Mouse (Mus musculus) thymus, postnatal 14 days (tissue): ENCODE measurements around the gene Adgrg1.

ENCODE experiments used
- DNase-seq: peaks from one replicate; pipeline ENCODE4 v3.0.0; 2021

The Adgrg1 gene

GRCm38 (mm10) chr8:94974467-94975165 lies at the start of gene Adgrg1:
Adgrg1 (plus strand) TSS chr8:94974751.
- no peak for DNase-seq

- no peak for DNase-seq
These were observed 46.3 kb upstream of the Adgrg1 start for GRCm38 (mm10) chr8:94928227-94928626.

- no peak for DNase-seq
These were observed 40.6 kb upstream of the Adgrg1 start for GRCm38 (mm10) chr8:94933918-94934317.

DNA sequence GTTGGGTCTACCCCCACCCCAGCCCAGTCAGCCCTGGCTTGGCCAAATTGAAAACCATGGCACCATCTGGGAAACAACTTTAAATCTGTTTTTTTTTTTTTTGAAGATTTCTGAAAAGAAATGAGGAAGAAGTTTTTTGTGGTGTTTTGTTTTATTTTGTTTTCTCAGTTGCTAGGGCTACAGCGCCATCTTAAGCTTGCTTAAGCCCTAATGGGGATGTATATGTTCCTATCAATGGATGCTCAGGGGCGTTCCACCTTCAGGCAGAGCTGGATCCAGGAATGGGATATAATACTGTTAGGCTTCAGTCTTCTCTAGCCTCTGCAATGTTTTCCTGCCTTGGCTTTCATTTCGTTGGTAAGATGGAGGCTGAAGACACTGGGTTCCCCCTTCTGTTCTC lies 39.4 kb upstream of the Adgrg1 start:
- no peak for DNase-seq

GRCm38 (mm10) chr8:94942566-94942965 lies 32.0 kb upstream of the Adgrg1 start:
- peak; percentile 82 for DNase-seq

- no peak for DNase-seq
These were observed 29.4 kb upstream of the Adgrg1 start for GRCm38 (mm10) chr8:94945185-94945584.

DNA sequence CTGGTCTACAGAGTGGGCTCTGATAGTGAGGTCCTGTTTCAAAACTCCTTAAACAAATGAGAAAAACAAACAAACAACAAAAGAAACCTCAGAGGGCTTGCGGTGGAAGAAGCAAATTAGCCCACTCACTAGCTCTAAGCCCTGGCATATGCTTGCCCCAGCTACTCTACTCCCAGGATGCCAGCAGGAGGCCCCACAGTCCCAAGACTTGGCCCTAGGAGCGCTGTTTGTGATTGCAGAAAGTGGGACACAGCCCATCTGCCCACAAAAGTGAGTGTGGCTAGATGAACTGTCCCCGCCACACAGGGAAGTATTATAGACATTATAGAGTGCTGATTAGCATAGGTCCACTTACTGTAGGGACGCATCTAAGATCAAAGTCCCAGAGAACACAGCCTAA lies 26.1 kb upstream of the Adgrg1 start:
- DNase-seq: no peak

- DNase-seq: no peak
These were observed 25.5 kb upstream of the Adgrg1 start for GRCm38 (mm10) chr8:94949010-94949409.

DNA sequence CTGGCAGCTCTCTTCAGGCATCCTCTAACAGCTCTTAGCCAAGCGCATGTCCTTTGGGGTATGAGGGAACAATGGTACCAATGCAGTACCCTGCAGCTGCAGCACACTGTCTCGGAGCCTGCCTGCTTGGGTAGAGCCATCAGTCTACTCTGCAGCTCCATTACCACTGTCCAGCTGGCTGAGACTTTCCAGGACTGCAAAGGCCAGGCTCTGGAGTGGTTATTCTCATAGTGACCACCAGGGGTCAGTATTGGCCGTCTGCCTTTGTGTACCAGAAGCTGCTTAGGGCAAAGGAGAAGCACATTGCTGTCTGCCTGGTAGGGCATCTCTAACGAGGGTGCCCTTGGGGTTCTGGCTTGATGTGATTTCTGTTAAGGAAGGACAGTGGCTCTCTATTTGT lies 24.5 kb upstream of the Adgrg1 start:
- DNase-seq: peak; percentile 72

- no peak for DNase-seq
These were observed 24.1 kb upstream of the Adgrg1 start for GRCm38 (mm10) chr8:94950458-94950857.

DNA sequence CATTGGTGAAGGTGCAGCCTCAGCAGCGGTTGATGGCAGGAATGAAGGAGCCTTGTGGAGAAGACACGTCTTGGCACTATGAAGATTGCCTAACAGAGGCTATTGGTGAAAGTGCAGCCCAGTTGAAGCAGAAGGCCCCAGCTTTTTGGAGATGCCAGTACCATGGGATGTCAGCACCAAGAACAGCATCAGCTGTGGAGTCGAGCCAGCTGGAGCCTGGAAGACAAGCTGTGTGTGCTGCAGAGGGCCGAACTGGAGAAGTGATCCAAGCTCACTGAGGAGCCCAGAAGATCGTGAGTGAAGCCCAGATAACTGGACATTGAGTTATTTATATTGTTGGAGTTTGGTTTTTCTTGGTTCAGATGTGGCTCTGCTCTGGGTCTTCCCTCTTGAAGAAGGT lies 22.5 kb upstream of the Adgrg1 start:
- DNase-seq: no peak

DNA sequence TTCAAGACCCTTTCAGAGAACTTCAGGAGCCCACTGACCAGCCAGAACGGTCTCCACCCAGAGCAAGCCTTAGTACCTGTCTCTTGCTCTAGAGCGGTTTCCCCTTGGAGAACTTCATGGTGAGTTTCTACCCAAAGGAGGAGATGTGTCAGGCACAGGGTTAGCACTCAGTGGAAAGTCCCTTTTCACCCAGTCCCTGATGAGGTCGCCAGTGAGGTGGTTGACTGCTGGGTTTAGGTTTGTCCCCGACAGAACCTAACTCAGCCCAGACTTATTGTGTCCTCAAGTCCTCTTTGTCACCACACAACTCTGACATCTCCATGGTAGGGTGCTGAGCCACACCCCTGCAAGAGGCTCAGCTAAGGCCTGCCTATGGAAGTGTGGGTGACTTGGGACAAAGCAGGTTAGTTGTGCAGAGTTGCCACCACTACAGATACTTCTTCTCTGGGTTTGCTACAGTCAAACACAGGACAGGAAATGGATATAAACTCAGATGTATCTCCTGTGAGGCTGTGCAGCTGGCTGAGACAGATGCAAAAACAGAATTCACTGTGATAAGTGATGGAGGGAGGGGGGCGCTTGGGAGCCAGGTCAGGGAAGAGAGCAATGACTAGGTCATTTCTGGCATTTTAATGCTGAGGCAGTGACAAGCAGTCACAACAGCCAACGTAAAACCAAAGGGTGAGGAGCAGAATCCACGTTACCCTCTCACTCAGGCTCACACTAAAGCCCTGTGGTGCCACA lies 20.8 kb upstream of the Adgrg1 start:
- peak; percentile 39 for DNase-seq

GRCm38 (mm10) chr8:94954368-94954737 lies 20.2 kb upstream of the Adgrg1 start:
- no peak for DNase-seq

- peak; percentile 75 for DNase-seq
These were observed 19.4 kb upstream of the Adgrg1 start for GRCm38 (mm10) chr8:94954921-94955758.

- DNase-seq: peak; percentile 66
These were observed 18.4 kb upstream of the Adgrg1 start for GRCm38 (mm10) chr8:94956078-94956574.

DNA sequence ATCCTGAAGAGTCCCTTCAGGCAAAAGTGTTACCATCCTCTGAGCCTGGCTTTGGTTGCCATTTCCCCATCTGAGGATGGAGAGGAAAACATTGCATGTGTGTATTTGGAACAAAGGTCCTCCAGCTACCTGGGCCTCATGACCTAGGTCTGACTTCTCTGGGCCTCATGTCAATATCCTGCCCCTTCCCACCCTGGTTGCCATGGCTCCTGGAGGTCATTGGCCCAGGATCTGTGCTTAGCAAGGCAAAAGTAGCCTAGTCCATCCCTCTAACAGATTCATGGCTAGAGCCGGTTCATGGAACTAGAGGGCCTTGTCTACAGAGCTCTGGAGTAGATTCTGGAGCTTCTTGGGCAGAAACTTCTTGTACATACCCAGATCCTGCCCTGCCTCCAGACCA lies 12.3 kb upstream of the Adgrg1 start:
- no peak for DNase-seq

DNA sequence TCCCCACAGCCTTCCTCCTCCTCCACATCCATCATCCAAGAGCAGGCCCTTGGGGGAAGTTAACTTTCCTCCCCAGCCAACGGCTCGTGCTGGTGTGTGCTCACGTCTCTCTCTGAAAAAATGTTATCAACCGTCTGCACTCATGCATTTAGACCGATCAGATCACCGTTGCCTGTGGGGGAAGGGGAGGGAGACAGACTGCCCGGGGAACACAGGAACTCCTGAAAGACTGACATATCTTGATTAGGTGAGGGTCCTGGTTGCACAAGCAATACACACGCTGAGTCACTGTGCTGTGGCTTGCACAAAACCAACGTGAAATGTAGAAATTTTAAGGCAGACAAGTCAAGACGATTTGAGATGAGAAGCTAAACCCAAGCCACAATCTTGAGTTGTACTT lies 9.7 kb upstream of the Adgrg1 start:
- no peak for DNase-seq

DNA sequence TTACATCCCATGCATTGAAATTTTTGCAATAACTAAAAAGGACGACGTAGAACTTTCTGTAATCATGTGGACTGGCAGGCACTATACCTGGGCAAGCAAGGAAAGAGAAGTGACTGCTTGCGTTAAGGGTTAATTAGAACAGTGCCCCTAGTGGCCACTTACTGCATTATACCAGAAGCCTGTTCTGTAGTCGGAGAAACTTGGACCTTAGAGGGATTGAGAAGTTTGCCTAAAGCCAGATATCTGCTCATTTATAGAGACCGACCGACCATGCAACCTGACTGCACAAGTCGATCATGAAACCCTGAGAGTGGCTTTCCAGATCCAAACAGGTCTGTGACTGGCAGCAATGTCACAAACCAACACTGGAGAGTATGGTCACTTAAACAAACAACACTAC lies 8.0 kb upstream of the Adgrg1 start:
- peak; percentile 74 for DNase-seq

DNA sequence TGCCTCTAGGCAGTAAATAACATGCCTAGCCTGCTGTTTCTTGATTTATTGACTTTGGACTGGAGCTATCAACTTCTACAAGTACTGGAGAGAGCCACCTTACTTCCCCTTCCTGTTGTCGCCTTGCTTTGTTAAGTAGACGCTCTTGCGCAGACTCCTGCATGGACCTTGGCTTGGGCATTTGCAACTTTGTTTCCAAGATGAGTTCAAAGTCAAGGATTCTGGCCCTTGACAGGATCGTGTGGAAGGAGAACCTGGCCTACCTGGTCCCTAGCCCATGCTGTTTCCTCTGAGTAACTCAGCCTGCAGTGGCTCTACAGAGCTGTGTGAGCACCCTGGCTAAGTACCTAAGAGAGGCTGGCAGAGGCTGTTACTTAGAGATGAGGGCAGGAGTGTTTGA lies 7.5 kb upstream of the Adgrg1 start:
- DNase-seq: no peak

GRCm38 (mm10) chr8:94967554-94967953 lies 7.0 kb upstream of the Adgrg1 start:
- no peak for DNase-seq

- peak; percentile 73 for DNase-seq
These were observed 1.3 kb upstream of the Adgrg1 start for GRCm38 (mm10) chr8:94973270-94973669.

DNA sequence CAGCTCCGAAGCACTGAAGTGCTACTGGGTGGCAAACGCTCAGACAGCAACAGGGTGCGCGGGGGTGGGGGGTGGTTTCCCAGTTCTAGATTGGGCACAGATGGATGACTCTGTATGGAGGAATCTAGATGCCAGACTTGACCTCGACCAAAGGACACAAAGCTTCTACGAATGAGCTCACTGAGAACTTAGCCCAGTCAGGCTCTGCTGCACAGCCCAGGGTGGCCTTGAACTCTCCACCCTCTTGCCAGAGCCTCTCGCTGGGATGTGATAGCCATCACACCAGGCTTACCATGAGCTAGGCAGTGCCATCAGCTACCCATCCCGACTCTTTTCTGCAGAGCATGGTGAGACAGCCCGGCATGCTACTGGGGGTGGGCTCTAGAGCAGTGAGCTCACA lies 765 bp upstream of the Adgrg1 start:
- DNase-seq: no peak

DNA sequence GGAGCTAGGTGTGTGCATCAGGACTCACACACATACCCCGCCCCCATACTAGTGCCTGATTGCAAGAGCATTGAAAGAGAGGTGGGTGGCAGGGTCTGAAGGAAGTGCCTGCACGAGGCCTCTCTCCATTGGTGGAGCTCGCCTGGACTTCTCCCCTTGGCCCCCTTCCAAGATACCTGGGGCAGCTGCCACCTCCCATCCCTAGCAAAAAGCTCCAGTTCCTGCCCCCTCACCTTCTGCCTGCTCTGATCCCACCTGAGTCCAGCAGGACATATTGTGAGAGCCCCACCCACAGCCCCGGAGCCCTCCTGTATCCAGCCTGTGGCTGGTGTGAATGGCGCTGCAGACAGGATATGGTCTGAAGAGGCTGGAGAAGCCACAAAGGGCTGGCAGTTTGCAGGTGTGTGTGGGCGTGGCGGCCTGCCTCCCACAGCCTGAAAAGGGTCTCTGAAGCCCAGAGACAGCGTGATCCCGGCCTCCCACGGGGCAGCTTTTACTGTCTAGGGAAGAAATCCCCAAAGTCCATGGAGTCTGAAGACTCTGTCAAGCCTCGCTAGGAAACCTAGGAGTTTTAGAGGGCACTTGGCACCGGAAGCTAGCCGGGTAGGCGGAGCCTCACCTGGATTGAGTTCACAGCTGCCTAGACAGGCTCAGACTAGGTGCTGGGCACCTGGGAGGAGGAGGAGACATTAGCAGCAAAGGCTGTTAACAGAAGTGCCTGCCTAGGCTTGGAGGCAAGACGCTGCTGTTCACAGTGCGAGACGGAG lies 2.3 kb downstream of the Adgrg1 start:
- DNase-seq: peak; percentile 82
